Mouse (Mus musculus) midbrain, embryonic 14.5 days (tissue): ENCODE measurements around the gene Pkmyt1. TPM values are rescaled to one million over a fixed set of nuclear protein-coding genes. Genes with fewer than 3 reads are reported as not detected.

Experiments used
- ATAC-seq: fragments of 200-750 bp; cut with Nextera tagmentation; 2 replicates; pipeline ENCODE4 v1.8.0; 2017; ENCODE audit warnings: moderate number of reproducible peaks, moderate library complexity; ENCODE audit not compliant: low FRiP score, low TSS enrichment
- DNase-seq: peaks from one replicate; pipeline ENCODE4 v3.0.0-alpha.2; 2015
- H3K27ac ChIP-seq: fragments of 300-500 bp; sonication (generic); replicated peaks from 2 replicates; pipeline ENCODE4 v1.5.1; 2014; ENCODE audit warnings: mild to moderate bottlenecking, low read depth, low read length, moderate library complexity
- H3K27me3 ChIP-seq: fragments of 300-500 bp; sonication (generic); 2 replicates; pipeline ENCODE4 v1.6.1; 2014; ENCODE audit warnings: low read length, control low read depth, mixed read lengths; ENCODE audit not compliant: control insufficient read depth, insufficient read depth
- H3K36me3 ChIP-seq: fragments of 300-500 bp; sonication (generic); 2 replicates; pipeline ENCODE4 v1.6.1; 2014; ENCODE audit warnings: low read length, control low read depth; ENCODE audit not compliant: control insufficient read depth, insufficient read depth
- H3K4me1 ChIP-seq: fragments of 300-500 bp; sonication (generic); 2 replicates; pipeline ENCODE4 v1.6.1; 2014; ENCODE audit warnings: mild to moderate bottlenecking, antibody characterized with exemption, low read length, control low read depth; ENCODE audit not compliant: control insufficient read depth, insufficient read depth
- H3K4me2 ChIP-seq: fragments of 300-500 bp; sonication (generic); 2 replicates; pipeline ENCODE4 v1.6.1; 2014; ENCODE audit warnings: mild to moderate bottlenecking, low read length, moderate library complexity
- H3K4me3 ChIP-seq: fragments of 300-500 bp; sonication (generic); replicated peaks from 2 replicates; pipeline ENCODE4 v1.5.1; 2014; ENCODE audit warnings: low read depth, low read length
- H3K9ac ChIP-seq: fragments of 300-500 bp; sonication (generic); replicated peaks from 2 replicates; pipeline ENCODE4 v1.6.1; 2014; ENCODE audit warnings: mild to moderate bottlenecking, low read length, moderate library complexity
- H3K9me3 ChIP-seq: fragments of 300-500 bp; sonication (generic); 2 replicates; pipeline ENCODE4 v1.6.1; 2016; ENCODE audit warnings: low read length, control low read depth, mixed read lengths; ENCODE audit not compliant: control insufficient read depth
- WGBS: fragments of 180-500 bp; shearing (Covaris S2); extraction: QIAGEN DNeasy Blood & Tissue Kit; methylation state at CpG from one replicate; pipeline ENCODE4 v1.1.7; 2014; 5-methylcytosine and 5-hydroxymethylcytosine counted together
- polyA plus RNA-seq: library from polyadenylated mRNA; unstranded; fragments of >200 nt; fragmentation: Nextera tagmentation; extraction: Ambion mirVana; gene quantifications from 2 replicates; pipeline ENCODE4 v1.2.1, GENCODE M21; 2014

Gene Pkmyt1
- polyA plus RNA-seq, 1 experiment from 2014 or later = 18.2 TPM

- no peaks in the 10 kb centered on the region for H3K4me1 ChIP-seq
- no peaks in the 10 kb centered on the region for H3K9me3 ChIP-seq
- no peak overlapping the region for H3K4me3 ChIP-seq
- H3K9ac ChIP-seq = no peak overlapping the region
- H3K27me3 ChIP-seq = no peaks in the 10 kb centered on the region; the same call in 1 of the 2 replicates
- H3K36me3 ChIP-seq = no peaks in the 10 kb centered on the region
- ATAC-seq (no peak), DNase-seq (no peak)
- WGBS = 81% methylated on average over 7 of the region's 7 CpGs
- H3K4me2 ChIP-seq = no peak overlapping the region
- H3K27ac ChIP-seq = no peak overlapping the region
Measured at GRCm38 (mm10) chr17:23705525-23706104, 20.5 kb upstream of the Pkmyt1 start.

- Histone ChIP-seq H3K4me1 (no peaks in the 10 kb centered on the region), H3K4me2 (no peak overlapping the region), H3K4me3 (no peak overlapping the region), H3K9ac (no peak overlapping the region), H3K27ac (no peak overlapping the region), H3K27me3 (no peaks in the 10 kb centered on the region), H3K9me3 (no peaks in the 10 kb centered on the region), H3K36me3 (no peaks in the 10 kb centered on the region)
- DNase-seq = peak; percentile 88
- no peak; the same call in 1 of the 2 replicates for ATAC-seq
- WGBS = 1% methylated on average over 3 of the region's 3 CpGs
Measured at GRCm38 (mm10) chr17:23706212-23706611, 19.9 kb upstream of the Pkmyt1 start.

GRCm38 (mm10) chr17:23717003-23717402 is 9.1 kb upstream of the Pkmyt1 start:
- Histone ChIP-seq H3K27me3 (no peaks in the 10 kb centered on the region), H3K27ac (no peak overlapping the region), H3K4me1 (no peaks in the 10 kb centered on the region), H3K4me2 (no peak overlapping the region), H3K9ac (no peak overlapping the region), H3K36me3 (no peaks in the 10 kb centered on the region), H3K9me3 (no peaks in the 10 kb centered on the region), H3K4me3 (no peak overlapping the region)
- WGBS = 52% methylated on average over 2 of the region's 2 CpGs
- DNase-seq (no peak), ATAC-seq (no peak)

- Histone ChIP-seq H3K9ac (no peak overlapping the region), H3K9me3 (no peaks in the 10 kb centered on the region), H3K27ac (no peak overlapping the region), H3K4me2 (no peak overlapping the region), H3K36me3 (no peaks in the 10 kb centered on the region), H3K27me3 (no peaks in the 10 kb centered on the region), H3K4me1 (no peaks in the 10 kb centered on the region), H3K4me3 (no peak overlapping the region)
- WGBS = 10% methylated on average over 1 of the region's 1 CpGs
- ATAC-seq = no peak
- DNase-seq = no peak
Measured at GRCm38 (mm10) chr17:23719455-23719854, 6.7 kb upstream of the Pkmyt1 start.

- H3K36me3 ChIP-seq = no peaks in the 10 kb centered on the region
- no peaks in the 10 kb centered on the region for H3K9me3 ChIP-seq
- no peak overlapping the region for H3K4me2 ChIP-seq
- H3K4me1 ChIP-seq = peaks cover 6% of the 10 kb centered on the region; the same call in 1 of the 2 replicates
- 76% methylated on average over 2 of the region's 2 CpGs for WGBS
- H3K27me3 ChIP-seq = no peaks in the 10 kb centered on the region
- no peak overlapping the region for H3K27ac ChIP-seq
- no peak for DNase-seq
- no peak overlapping the region for H3K4me3 ChIP-seq
- no peak for ATAC-seq
- H3K9ac ChIP-seq = no peak overlapping the region
Measured at GRCm38 (mm10) chr17:23721886-23722285, 4.2 kb upstream of the Pkmyt1 start.

GRCm38 (mm10) chr17:23722376-23723125 is 3.6 kb upstream of the Pkmyt1 start, which contains the start of gene 1520401A03Rik:
Gene 1520401A03Rik, minus strand, starts transcription at chr17:23722783.
- Histone ChIP-seq H3K4me1 (peaks cover 9% of the 10 kb centered on the region; the same call in 1 of the 2 replicates), H3K9ac (no peak within 1 kb of the TSS), H3K4me2 (no peak within 1 kb of the TSS), H3K27ac (no peak within 1 kb of the TSS), H3K9me3 (no peaks in the 10 kb centered on the region), H3K36me3 (no peaks in the 10 kb centered on the region), H3K27me3 (no peaks in the 10 kb centered on the region), H3K4me3 (no peak within 1 kb of the TSS)
- WGBS = 83% methylated on average over 7 of the region's 7 CpGs
- DNase-seq (no peak), ATAC-seq (no peak)

- 71% methylated on average over 4 of the region's 4 CpGs for WGBS
- no peak for ATAC-seq
- peak overlapping the region; percentile 55 for H3K27ac ChIP-seq
Measured at GRCm38 (mm10) chr17:23725477-23725876, 659 bp upstream of the Pkmyt1 start.

GRCm38 (mm10) chr17:23726758-23727142 is 614 bp downstream of the Pkmyt1 start:
- H3K27me3 ChIP-seq = no peaks in the 10 kb centered on the region
- H3K9ac ChIP-seq = peak overlapping the region; percentile 63
- peaks cover 9% of the 10 kb centered on the region; the same call in 1 of the 2 replicates for H3K4me1 ChIP-seq
- DNase-seq (peak; percentile 78), ATAC-seq (peak; percentile 80)
- WGBS = 1% methylated on average over 19 of the region's 20 CpGs
- no peaks in the 10 kb centered on the region for H3K9me3 ChIP-seq
- H3K4me2 ChIP-seq = peak overlapping the region; percentile 91
- peak overlapping the region; percentile 78 for H3K4me3 ChIP-seq
- no peaks in the 10 kb centered on the region for H3K36me3 ChIP-seq
- H3K27ac ChIP-seq = peak overlapping the region; percentile 55

More at GRCm38 (mm10) chr17:23725477-23725876, 659 bp upstream of the Pkmyt1 start:
- Histone ChIP-seq H3K36me3 (no peaks in the 10 kb centered on the region), H3K4me1 (peaks cover 9% of the 10 kb centered on the region; the same call in 1 of the 2 replicates), H3K27me3 (no peaks in the 10 kb centered on the region), H3K9me3 (no peaks in the 10 kb centered on the region), H3K4me3 (peak overlapping the region; percentile 78), H3K9ac (0 out of 2 replicates have a peak overlapping the region, but pooled peaks have one; percentile 63), H3K4me2 (peak overlapping the region; percentile 91)
- DNase-seq = no peak
